Mouse (Mus musculus) lung, embryonic 16.5 days (tissue): Measurements from ENCODE around the gene Zfp961. TPM values are rescaled to one million over a fixed set of nuclear protein-coding genes. Genes with fewer than 3 reads are reported as not detected.
A peak's percentile ranks its signal among the peaks of the same experiment; 100 is the strongest.

Experiments
- ATAC-seq: fragments of 200-750 bp; cut with Nextera tagmentation; 2 replicates; pipeline ENCODE4 v1.8.0; 2017; ENCODE audit warnings: low read depth, mild to moderate bottlenecking, moderate library complexity
- H3K27ac ChIP-seq: fragments of 300-500 bp; sonication (generic); 2 replicates; pipeline ENCODE4 v1.5.1; 2014; ENCODE audit warnings: mild to moderate bottlenecking, control low read depth, low read length
- H3K27me3 ChIP-seq: fragments of 300-500 bp; sonication (generic); 2 replicates; pipeline ENCODE4 v1.6.1; 2014; ENCODE audit warnings: low read depth, low read length, mixed read lengths; ENCODE audit not compliant: control insufficient read depth, insufficient read depth
- H3K36me3 ChIP-seq: fragments of 300-500 bp; sonication (generic); 2 replicates; pipeline ENCODE4 v1.6.1; 2014; ENCODE audit warnings: low read length; ENCODE audit not compliant: control insufficient read depth, insufficient read depth
- H3K4me1 ChIP-seq: fragments of 300-500 bp; sonication (generic); replicated peaks from 2 replicates; pipeline ENCODE4 v1.6.1; 2014; ENCODE audit warnings: low read length, mixed read lengths; ENCODE audit not compliant: control insufficient read depth, insufficient read depth
- H3K4me2 ChIP-seq: fragments of 300-500 bp; sonication (generic); 2 replicates; pipeline ENCODE4 v1.6.1; 2014; ENCODE audit warnings: low read depth, low read length, control low read depth
- H3K4me3 ChIP-seq: fragments of 300-500 bp; sonication (generic); 2 replicates; pipeline ENCODE4 v1.5.1; 2014; ENCODE audit warnings: mild to moderate bottlenecking, low read length, control low read depth
- H3K9ac ChIP-seq: fragments of 300-500 bp; sonication (generic); 2 replicates; pipeline ENCODE4 v1.6.1; 2014; ENCODE audit warnings: low read length, control low read depth
- H3K9me3 ChIP-seq: fragments of 300-500 bp; sonication (generic); 2 replicates; pipeline ENCODE4 v1.6.1; 2016; ENCODE audit warnings: low read length; ENCODE audit not compliant: control insufficient read depth
- WGBS: fragments of 180-500 bp; shearing (Covaris S2); extraction: QIAGEN DNeasy Blood & Tissue Kit; methylation state at CpG from one replicate; pipeline ENCODE4 v1.1.7; 2014; 5-methylcytosine and 5-hydroxymethylcytosine counted together
- polyA plus RNA-seq: library from polyadenylated mRNA; unstranded; fragments of >200 nt; fragmentation: Nextera tagmentation; extraction: Ambion mirVana; gene quantifications from 2 replicates; pipeline ENCODE4 v1.2.1, GENCODE M21; 2015

Gene Zfp961
- polyA plus RNA-seq, 1 experiment from 2014 or later: 24.4 TPM

GRCm38 (mm10) chr8:71954666-71955065 is 3.8 kb downstream of the Zfp961 start:
- H3K27me3 ChIP-seq: no peaks in the 10 kb centered on the region
- peaks cover 5% of the 10 kb centered on the region; the same call in 1 of the 2 replicates for H3K9me3 ChIP-seq
- WGBS: 93% methylated on average over 9 of the region's 9 CpGs
- ATAC-seq: no peak
- H3K36me3 ChIP-seq: peaks cover 9% of the 10 kb centered on the region
- no peak overlapping the region for H3K4me3 ChIP-seq
- H3K27ac ChIP-seq: no peak overlapping the region
- H3K9ac ChIP-seq: no peak overlapping the region
- no peak overlapping the region for H3K4me2 ChIP-seq
- H3K4me1 ChIP-seq: peaks cover 11% of the 10 kb centered on the region; the same call in 1 of the 2 replicates

GRCm38 (mm10) chr8:71960483-71960882 is 9.6 kb downstream of the Zfp961 start:
- no peak for ATAC-seq
- Histone ChIP-seq H3K27ac (no peak overlapping the region), H3K4me2 (no peak overlapping the region), H3K9me3 (no peaks in the 10 kb centered on the region; the same call in 1 of the 2 replicates), H3K36me3 (peaks cover 5% of the 10 kb centered on the region), H3K9ac (no peak overlapping the region), H3K4me3 (no peak overlapping the region), H3K4me1 (no peaks in the 10 kb centered on the region), H3K27me3 (no peaks in the 10 kb centered on the region)

- Histone ChIP-seq H3K4me1 (no peaks in the 10 kb centered on the region), H3K36me3 (peaks cover 16% of the 10 kb centered on the region), H3K27ac (no peak overlapping the region), H3K9ac (no peak overlapping the region), H3K9me3 (peaks cover 2% of the 10 kb centered on the region; the same call in 1 of the 2 replicates), H3K4me3 (no peak overlapping the region), H3K4me2 (no peak overlapping the region), H3K27me3 (no peaks in the 10 kb centered on the region)
- no peak for ATAC-seq
- 85% methylated on average over 5 of the region's 5 CpGs for WGBS
Measured at GRCm38 (mm10) chr8:71961796-71962195, 11.0 kb downstream of the Zfp961 start.

- Histone ChIP-seq H3K9ac (no peak overlapping the region), H3K4me1 (no peaks in the 10 kb centered on the region), H3K27ac (no peak overlapping the region), H3K9me3 (peaks cover 2% of the 10 kb centered on the region; the same call in 1 of the 2 replicates), H3K4me3 (no peak overlapping the region), H3K36me3 (peaks cover 33% of the 10 kb centered on the region), H3K27me3 (no peaks in the 10 kb centered on the region), H3K4me2 (no peak overlapping the region)
- no peak for ATAC-seq
- 81% methylated on average over 3 of the region's 3 CpGs for WGBS
Measured at GRCm38 (mm10) chr8:71964051-71964450, 13.2 kb downstream of the Zfp961 start.

DNA sequence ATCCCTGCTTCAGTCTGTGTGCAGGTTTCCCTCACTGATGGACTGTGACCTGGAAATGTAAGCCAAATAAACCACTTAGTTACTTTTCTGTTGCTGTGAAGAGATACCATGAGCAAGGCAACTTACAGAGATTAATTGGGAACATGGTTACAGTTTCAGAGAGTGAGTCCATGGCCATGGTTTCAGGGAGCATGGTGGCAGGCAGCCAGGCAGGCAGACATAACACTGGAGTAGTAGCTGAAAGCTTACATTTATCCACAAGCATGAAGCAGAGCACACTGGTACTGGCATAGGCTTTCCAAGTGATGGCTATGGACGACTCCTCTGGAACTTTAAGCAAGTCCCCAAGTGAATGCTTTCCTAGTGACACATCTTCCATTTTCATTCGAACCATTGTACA is 14.3 kb downstream of the Zfp961 start:
- ATAC-seq: no peak
- WGBS: 89% methylated on average over 2 of the region's 2 CpGs
- H3K36me3 ChIP-seq: peaks cover 37% of the 10 kb centered on the region
- no peak overlapping the region for H3K4me3 ChIP-seq
- H3K27me3 ChIP-seq: no peaks in the 10 kb centered on the region
- H3K4me1 ChIP-seq: no peaks in the 10 kb centered on the region
- peaks cover 2% of the 10 kb centered on the region; the same call in 1 of the 2 replicates for H3K9me3 ChIP-seq
- no peak overlapping the region for H3K4me2 ChIP-seq
- H3K27ac ChIP-seq: no peak overlapping the region
- H3K9ac ChIP-seq: no peak overlapping the region

DNA sequence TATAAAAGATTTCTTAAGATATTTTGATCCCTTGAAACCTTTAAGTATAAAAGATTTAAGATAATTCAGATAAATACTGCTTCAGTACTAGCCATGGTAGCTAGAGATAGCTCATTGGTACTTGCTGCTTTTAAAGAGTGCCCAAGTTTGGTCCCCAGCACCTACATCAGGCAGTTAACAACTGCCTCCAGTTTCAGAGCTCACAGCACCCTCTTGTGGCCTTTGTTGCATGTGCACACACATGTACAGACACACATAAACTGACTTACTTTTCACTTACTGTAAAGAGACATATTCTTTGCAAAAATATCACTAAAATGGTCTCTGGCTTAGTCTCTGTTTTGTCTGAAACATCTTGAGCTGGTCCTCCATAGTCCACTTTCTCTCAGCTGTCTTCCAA is 15.6 kb downstream of the Zfp961 start:
- no peaks in the 10 kb centered on the region for H3K4me1 ChIP-seq
- H3K4me3 ChIP-seq: no peak overlapping the region
- H3K36me3 ChIP-seq: peaks cover 37% of the 10 kb centered on the region
- H3K9me3 ChIP-seq: peaks cover 2% of the 10 kb centered on the region; the same call in 1 of the 2 replicates
- H3K4me2 ChIP-seq: no peak overlapping the region
- no peak for ATAC-seq
- H3K27ac ChIP-seq: no peak overlapping the region
- no peaks in the 10 kb centered on the region for H3K27me3 ChIP-seq
- H3K9ac ChIP-seq: no peak overlapping the region

DNA sequence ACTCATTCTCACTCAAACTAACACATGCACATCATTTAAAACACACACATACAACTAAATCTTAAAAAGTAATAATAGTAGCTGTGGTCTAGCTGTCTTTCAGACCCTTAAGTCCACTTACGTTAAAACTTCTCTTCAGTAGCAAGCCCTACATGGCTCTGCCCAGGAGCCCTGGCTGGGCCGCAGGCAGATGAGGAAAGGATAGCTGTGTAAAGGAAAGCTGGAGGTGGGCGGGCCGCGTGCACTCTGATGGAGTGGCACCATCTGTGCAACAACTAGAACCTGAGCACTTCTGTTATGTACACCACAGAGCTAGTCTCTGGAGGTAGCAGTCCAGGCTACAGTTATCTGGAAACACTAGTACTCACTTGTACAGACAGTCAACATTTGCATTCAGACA is 16.4 kb downstream of the Zfp961 start:
- Histone ChIP-seq H3K27me3 (no peaks in the 10 kb centered on the region), H3K9ac (no peak overlapping the region), H3K9me3 (peaks cover 2% of the 10 kb centered on the region; the same call in 1 of the 2 replicates), H3K4me2 (no peak overlapping the region), H3K27ac (no peak overlapping the region), H3K36me3 (peaks cover 37% of the 10 kb centered on the region), H3K4me1 (no peaks in the 10 kb centered on the region), H3K4me3 (no peak overlapping the region)
- WGBS: 96% methylated on average over 5 of the region's 5 CpGs
- ATAC-seq: no peak

DNA sequence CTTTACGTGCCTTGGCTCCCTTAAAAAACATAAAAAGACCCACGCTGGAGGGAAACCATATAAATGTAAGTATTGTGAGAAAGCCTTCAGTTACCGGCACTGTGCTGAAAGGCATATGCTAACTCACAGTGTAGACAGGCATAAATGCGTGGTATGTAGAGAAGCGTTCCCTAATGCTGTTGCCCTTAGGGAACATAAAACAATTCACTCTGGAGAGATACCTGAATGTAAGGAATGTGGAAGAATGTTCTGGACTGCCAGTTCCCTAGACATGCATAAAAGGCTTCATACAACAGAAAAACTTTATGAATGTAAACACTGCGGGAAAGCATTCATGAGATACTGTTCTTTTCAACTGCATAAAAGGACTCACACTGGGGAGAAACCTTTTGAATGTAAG is 17.3 kb downstream of the Zfp961 start:
- 93% methylated on average over 6 of the region's 6 CpGs for WGBS
- Histone ChIP-seq H3K9me3 (peaks cover 2% of the 10 kb centered on the region; the same call in 1 of the 2 replicates), H3K4me2 (no peak overlapping the region), H3K9ac (no peak overlapping the region), H3K4me3 (no peak overlapping the region), H3K27ac (no peak overlapping the region), H3K36me3 (peaks cover 37% of the 10 kb centered on the region), H3K27me3 (no peaks in the 10 kb centered on the region), H3K4me1 (no peaks in the 10 kb centered on the region)
- no peak for ATAC-seq

GRCm38 (mm10) chr8:71968636-71969035 is 17.8 kb downstream of the Zfp961 start:
- Histone ChIP-seq H3K9ac (no peak overlapping the region), H3K4me2 (no peak overlapping the region), H3K9me3 (peaks cover 2% of the 10 kb centered on the region; the same call in 1 of the 2 replicates), H3K27ac (no peak overlapping the region), H3K4me3 (no peak overlapping the region), H3K36me3 (peaks cover 37% of the 10 kb centered on the region), H3K4me1 (no peaks in the 10 kb centered on the region), H3K27me3 (no peaks in the 10 kb centered on the region)
- ATAC-seq: peak; percentile 54; the same call in 1 of the 2 replicates
- 74% methylated on average over 6 of the region's 6 CpGs for WGBS

DNA sequence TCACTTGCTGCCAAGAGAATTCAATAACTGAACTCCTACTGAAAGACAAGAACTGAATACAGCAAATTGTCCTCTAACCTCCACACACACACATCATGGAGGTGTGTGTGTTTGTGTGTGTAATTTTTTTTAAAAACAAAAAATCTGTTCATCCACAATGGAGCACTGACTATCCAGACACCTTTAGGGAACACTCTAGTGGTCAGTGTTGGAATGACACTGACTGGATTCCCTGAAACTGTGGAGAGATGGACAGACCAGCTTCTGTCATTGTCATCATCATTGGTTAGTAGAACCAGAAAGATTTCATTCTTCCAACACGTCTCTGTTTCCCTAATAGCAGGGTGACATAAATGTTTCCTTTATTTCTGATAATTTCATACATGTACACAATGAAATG is 21.1 kb downstream of the Zfp961 start:
- Histone ChIP-seq H3K9me3 (no peaks in the 10 kb centered on the region), H3K4me2 (no peak overlapping the region), H3K4me1 (no peaks in the 10 kb centered on the region), H3K4me3 (no peak overlapping the region), H3K27ac (no peak overlapping the region), H3K27me3 (no peaks in the 10 kb centered on the region), H3K36me3 (peaks cover 19% of the 10 kb centered on the region), H3K9ac (no peak overlapping the region)
- WGBS: 72% methylated on average over 1 of the region's 1 CpGs
- ATAC-seq: no peak
